Mouse (Mus musculus) spleen, adult 2 months (tissue): ENCODE measurements around the gene Rrnad1. TPM values are rescaled to one million over a fixed set of nuclear protein-coding genes. Genes with fewer than 3 reads are reported as not detected.

Experiments
- DNase-seq, 2 experiments: peaks; one replicate each; pipeline versions ENCODE4 v3.0.0 to v3.0.0-alpha.2; 2012 to 2021; ENCODE audit warnings: low spot score in 2 of 2, low read depth in 1 of 2
- H3K27ac ChIP-seq: fragments of 200-500 bp; 2 replicates; pipeline ENCODE4 v1.5.1; 2012; ENCODE audit warnings: low read length, inconsistent platforms; ENCODE audit not compliant: insufficient read depth
- H3K27me3 ChIP-seq: fragments of 200-500 bp; 2 replicates; pipeline ENCODE4 v1.6.1; 2012; ENCODE audit warnings: mild to moderate bottlenecking, moderate library complexity, low read length, inconsistent platforms; ENCODE audit not compliant: control insufficient read depth, insufficient read depth
- H3K36me3 ChIP-seq: fragments of 200-500 bp; 2 replicates; pipeline ENCODE4 v1.6.1; 2012; ENCODE audit warnings: mild to moderate bottlenecking, low read length, inconsistent platforms; ENCODE audit not compliant: control insufficient read depth, insufficient read depth
- H3K4me1 ChIP-seq: fragments of 200-500 bp; 2 replicates; pipeline ENCODE4 v1.6.1; 2011; ENCODE audit warnings: inconsistent platforms; ENCODE audit not compliant: control insufficient read depth, insufficient read depth, insufficient read length
- H3K4me3 ChIP-seq: fragments of 200-500 bp; 2 replicates; pipeline ENCODE4 v1.5.1; 2011; ENCODE audit warnings: mild to moderate bottlenecking, inconsistent platforms; ENCODE audit not compliant: insufficient read depth, insufficient read length; ENCODE audit errors: extremely low read depth
- CTCF ChIP-seq: fragments of 200-500 bp; IDR thresholded peaks from 2 replicates; pipeline ENCODE4 v1.5.1; 2011; ENCODE audit warnings: mild to moderate bottlenecking, inconsistent platforms; ENCODE audit not compliant: insufficient read depth, insufficient read length, insufficient replicate concordance; ENCODE audit errors: extremely low read depth
- POLR2A ChIP-seq: fragments of 200-500 bp; IDR thresholded peaks from 2 replicates; pipeline ENCODE4 v1.6.1; 2011; ENCODE audit warnings: low read depth, low read length, inconsistent platforms
- WGBS: fragments of 180-500 bp; shearing (Covaris S2); methylation state at CpG from one replicate; pipeline ENCODE4 v1.1.7; 2018; 5-methylcytosine and 5-hydroxymethylcytosine counted together
- polyA plus RNA-seq: library from polyadenylated mRNA; depleted of rRNA; stranded (reverse); fragments of >200 nt; gene quantifications from 2 replicates; pipeline ENCODE4 v1.2.3, GENCODE M21; 2012

Gene Rrnad1
- polyA plus RNA-seq, 1 experiment: 35.6 TPM

DNA sequence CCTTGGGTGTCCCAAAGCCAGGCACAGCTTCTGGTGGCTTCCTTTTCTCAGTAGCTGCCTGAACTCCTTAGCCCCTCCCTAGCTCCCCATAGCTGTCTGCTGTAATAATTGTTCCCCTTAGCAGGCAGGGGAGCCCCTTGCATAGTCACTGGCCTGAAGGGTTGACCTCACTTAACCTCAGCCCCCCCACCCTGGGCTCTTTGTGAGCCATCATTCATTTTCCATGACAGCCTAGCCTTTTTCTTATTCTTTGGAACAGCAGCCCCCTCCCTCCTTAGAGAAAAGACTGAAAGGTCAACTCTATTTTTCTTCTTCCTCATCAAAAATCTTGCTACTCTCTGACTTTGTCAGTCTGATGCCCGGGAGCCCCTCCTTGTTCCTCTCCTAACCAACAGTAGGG lies 28.4 kb upstream of the Rrnad1 start:
- Histone ChIP-seq H3K27me3 (peaks cover 10% of the 10 kb centered on the region), H3K4me3 (no peak overlapping the region), H3K4me1 (no peaks in the 10 kb centered on the region), H3K36me3 (no peaks in the 10 kb centered on the region), H3K27ac (no peak overlapping the region)
- TF ChIP-seq CTCF (no peak), POLR2A (no peak)
- WGBS: 32% methylated on average over 1 of the region's 1 CpGs
- no peak for DNase-seq

DNA sequence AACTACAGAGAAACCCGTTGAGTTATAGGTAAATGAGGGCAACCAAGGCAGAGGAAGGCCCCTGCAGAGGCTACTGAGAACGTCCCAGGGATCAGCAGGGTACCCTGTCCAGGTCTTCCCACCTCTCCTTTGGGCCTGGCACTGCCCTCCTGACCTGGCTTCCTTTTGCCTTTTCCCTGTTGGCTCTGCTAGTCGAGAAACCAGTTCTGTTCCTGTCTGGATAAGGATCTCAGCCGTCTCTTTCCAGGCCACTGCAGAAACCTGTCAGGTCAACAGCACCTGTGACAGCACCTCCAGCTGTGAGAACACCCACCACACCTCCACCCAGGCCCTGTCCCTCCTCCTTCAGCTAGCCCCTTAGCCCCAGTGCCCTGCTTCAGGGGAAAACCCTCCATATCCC lies 28.0 kb upstream of the Rrnad1 start:
- TF ChIP-seq POLR2A (no peak), CTCF (no peak)
- peaks cover 11% of the 10 kb centered on the region for H3K27me3 ChIP-seq
- DNase-seq: no peak
- no peak overlapping the region for H3K4me3 ChIP-seq
- H3K4me1 ChIP-seq: no peaks in the 10 kb centered on the region
- WGBS: 74% methylated on average over 4 of the region's 4 CpGs
- no peak overlapping the region for H3K27ac ChIP-seq
- H3K36me3 ChIP-seq: no peaks in the 10 kb centered on the region

DNA sequence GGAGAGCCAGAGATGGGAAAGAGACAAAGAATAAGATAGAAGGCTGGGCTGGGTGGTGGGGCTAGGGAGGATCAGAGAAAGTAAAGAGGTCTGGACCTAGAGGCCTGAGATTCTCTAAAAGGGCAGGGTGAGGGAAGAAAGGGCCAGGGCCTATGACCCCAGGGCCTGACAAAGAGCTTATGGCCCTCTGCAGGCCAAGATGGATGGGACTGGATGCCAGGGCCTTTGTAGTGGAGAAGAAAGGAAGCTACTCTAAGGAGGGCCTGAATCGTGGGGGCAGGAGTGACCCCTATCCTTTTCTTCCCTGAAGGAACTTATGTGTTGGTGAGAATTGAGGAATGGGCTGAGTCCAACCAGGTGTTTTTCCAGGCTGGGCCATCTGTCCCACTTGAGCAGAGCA lies 27.5 kb upstream of the Rrnad1 start:
- DNase-seq: no peak
- Histone ChIP-seq H3K4me3 (no peak overlapping the region), H3K27me3 (peaks cover 13% of the 10 kb centered on the region), H3K4me1 (no peaks in the 10 kb centered on the region), H3K27ac (no peak overlapping the region), H3K36me3 (no peaks in the 10 kb centered on the region)
- TF ChIP-seq CTCF: no peak
- TF ChIP-seq POLR2A: no peak
- 77% methylated on average over 1 of the region's 1 CpGs for WGBS

DNA sequence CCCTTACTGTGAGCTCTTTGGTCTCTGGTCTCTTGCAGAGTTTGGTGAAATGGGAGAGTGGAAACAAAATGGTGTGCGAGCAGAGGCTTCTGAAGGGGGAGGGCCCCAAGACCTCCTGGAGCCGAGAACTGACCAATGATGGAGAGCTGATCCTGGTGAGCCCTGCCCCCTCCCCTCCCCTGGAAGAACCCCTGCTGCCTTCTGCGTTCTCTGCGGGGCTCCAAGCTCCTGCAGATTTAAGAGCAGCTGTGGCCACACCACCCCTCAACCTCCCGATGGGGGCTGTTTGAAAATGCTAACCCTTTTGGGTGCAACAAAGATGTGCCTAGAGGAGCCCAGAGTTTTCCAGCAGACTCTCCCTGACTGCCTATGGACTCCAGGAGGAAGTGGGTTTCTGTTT lies 21.9 kb upstream of the Rrnad1 start:
- Histone ChIP-seq H3K27ac (no peak overlapping the region), H3K27me3 (peaks cover 28% of the 10 kb centered on the region), H3K36me3 (no peaks in the 10 kb centered on the region), H3K4me1 (no peaks in the 10 kb centered on the region; the same call in 1 of the 2 replicates), H3K4me3 (no peak overlapping the region)
- no peak for DNase-seq
- no peak for TF ChIP-seq CTCF
- TF ChIP-seq POLR2A: no peak
- WGBS: 6% methylated on average over 5 of the region's 5 CpGs

DNA sequence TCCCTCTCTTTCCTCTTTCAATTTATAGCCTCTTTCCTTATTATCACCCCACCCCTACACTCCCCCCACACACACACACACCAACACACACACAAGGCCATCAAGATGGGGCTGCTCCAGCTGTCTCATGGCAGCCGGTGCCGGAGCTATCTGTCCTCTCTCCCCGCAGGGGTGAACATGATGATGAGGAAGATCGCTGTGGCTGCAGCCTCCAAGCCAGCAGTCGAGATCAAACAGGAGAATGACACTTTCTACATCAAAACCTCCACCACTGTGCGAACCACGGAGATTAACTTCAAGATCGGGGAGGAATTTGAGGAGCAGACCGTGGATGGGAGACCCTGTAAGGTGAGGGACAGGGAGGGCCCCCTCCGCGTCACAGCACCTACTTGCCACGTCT lies 21.4 kb upstream of the Rrnad1 start:
- TF ChIP-seq CTCF: no peak
- TF ChIP-seq POLR2A: no peak
- peaks cover 28% of the 10 kb centered on the region for H3K27me3 ChIP-seq
- WGBS: 26% methylated on average over 12 of the region's 12 CpGs

DNA sequence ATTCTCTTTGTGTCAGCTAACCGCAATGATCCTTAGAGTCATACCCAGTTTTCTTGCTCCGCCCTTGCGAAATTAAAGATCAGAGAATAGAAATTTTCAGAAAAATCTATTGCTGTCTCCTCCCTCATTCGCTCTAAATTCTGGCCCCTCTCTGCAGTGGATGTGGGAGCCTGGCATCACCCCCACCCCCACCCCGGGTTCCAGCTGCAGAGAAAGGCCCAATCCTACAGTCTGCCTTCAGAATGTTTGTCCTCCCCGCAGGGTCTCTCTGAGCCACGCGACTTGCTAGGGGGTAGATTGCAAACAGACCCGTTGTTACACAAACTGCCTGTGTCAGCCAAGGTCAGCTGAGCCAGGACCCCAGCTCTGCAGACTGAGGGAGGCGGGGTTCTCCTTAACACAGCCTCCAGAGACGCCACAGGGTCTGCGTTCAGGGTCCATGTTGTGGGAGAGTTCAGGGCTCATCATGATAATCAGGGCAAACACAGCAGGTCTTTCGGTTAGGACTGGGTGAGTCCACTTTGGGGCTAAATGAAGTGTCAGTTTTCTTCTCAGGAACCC lies 19.5 kb upstream of the Rrnad1 start:
- TF ChIP-seq POLR2A (no peak), CTCF (no peak)
- Histone ChIP-seq H3K27me3 (peaks cover 31% of the 10 kb centered on the region), H3K36me3 (no peaks in the 10 kb centered on the region), H3K4me3 (no peak overlapping the region), H3K27ac (no peak overlapping the region), H3K4me1 (no peaks in the 10 kb centered on the region; the same call in 1 of the 2 replicates)
- DNase-seq: no peak
- 34% methylated on average over 13 of the region's 13 CpGs for WGBS

More for the DNA sequence above, 21.4 kb upstream of the Rrnad1 start:
- DNase-seq: no peak
- Histone ChIP-seq H3K4me1 (no peaks in the 10 kb centered on the region; the same call in 1 of the 2 replicates), H3K36me3 (no peaks in the 10 kb centered on the region), H3K27ac (no peak overlapping the region), H3K4me3 (no peak overlapping the region)

DNA sequence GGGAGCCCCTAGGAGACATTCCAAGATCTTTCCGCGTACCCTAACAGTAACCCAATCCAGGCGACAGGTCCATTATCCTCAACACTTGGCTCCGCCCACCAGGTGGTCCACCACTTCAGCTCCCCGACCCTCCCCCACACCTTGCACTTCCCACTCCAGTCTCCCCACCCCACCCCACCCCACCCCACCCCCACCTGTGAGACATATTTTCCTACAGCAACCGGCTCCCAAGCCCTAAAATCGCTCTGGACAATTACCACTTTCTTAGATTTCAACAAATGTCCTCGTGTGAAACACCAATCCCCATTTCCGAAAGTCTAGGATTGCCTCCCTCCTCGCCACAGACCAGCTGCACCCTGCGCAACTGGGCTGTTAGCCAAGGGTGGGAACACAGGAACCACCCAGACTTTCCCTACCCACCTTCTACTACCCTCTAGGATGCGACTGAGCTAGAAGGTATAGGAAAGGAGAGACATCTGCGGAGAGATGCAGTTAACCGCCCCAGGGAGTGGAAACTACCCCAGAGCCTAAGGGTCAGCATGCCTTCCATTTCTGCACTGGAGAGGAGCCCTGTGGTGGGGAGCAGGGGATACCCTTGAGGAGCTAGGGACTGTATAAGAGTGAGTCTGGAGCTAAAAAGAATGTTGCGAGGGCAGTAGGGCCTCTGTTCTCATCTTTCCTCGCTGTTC lies 18.9 kb upstream of the Rrnad1 start:
- no peak overlapping the region for H3K27ac ChIP-seq
- TF ChIP-seq CTCF (no peak), POLR2A (no peak)
- 32% methylated on average over 16 of the region's 16 CpGs for WGBS
- no peaks in the 10 kb centered on the region; the same call in 1 of the 2 replicates for H3K4me1 ChIP-seq
- H3K4me3 ChIP-seq: no peak overlapping the region
- no peaks in the 10 kb centered on the region for H3K36me3 ChIP-seq
- peaks cover 31% of the 10 kb centered on the region for H3K27me3 ChIP-seq
- no peak for DNase-seq
